Mouse (Mus musculus): ENCODE measurements at regions not wholly inside any gene's neighbourhood (a gene's known extent, or its start where the extent isn't known, plus 50 kb on each side); places are given as distances from the start of the nearest gene placed in this dataset.
A peak's percentile ranks its signal among the peaks of the same experiment; 100 is the strongest.

- DNase-seq (ENCODE audit: low spot score in 2 of 2), result peak; percentile 43 to 60
These were observed 61.0 kb upstream of the Lpcat1 start for GRCm38 (mm10) chr13:73405720-73406629.

DNA sequence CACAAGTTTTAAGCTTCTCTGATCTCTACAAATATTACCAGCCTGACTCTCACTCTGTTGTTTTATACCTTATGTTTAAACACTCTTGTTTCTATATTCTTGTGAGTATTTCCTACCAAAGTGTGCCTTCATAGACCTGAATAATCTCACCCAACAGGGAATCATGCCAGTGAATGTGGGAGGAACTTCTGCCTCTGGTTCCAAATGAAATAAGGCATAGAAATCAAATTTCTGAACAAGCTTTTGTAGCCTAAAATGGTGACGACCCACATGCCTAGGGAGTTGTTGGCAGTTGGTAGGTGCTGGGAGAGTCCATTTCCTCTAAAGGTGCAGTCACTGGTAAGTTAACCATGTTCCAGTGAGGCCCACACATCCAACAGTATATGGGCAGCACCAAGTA, 66.1 kb upstream of the Lpcat1 start:
- no peak for DNase-seq (ENCODE audit: low spot score in 2 of 2)

DNA sequence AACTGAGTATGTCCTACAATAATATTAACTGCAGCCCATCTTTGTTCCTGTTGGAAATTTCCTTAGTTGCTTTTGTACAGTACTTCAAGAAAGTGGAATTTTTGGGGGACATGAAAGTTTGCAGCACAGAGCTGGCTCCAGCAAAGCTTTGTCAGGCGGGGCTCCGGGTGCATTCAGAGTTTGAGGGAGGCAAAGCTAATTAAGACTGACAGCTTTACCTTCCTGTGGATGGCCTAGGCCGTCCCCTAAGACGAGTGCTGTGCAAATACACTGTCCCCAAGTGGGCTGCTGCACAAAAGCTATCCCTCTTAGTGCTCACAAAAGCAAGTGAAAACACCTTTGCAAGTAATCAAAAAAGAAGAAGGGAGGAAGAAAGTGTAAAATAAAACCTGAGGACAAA, 68.7 kb upstream of the Ndufs6 start:
- no peak for DNase-seq (ENCODE audit: low spot score in 2 of 2)

GRCm38 (mm10) chr13:73395856-73396255, 67.5 kb upstream of the Ndufs6 start:
- DNase-seq (ENCODE audit: low spot score in 2 of 2), result no peak

DNA sequence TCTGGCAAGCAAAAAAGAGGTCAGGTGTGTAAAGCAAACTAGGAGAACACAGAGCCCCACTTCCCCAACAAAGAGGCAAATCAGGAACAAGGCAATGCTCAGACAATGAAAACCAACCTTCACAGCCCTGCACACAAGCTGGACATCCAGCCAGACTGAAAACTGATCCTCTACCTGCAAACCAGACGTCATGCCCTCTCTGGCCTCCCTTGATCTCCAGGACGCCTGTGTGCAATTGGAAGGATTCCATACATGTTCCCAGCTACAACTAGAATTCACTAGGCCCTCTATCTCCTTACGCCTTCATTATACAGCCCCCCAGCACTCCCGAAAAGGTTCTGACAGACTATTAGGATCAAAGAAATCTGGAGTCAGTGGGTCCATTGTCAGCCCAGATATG, 60.7 kb upstream of the Ndufs6 start:
- DNase-seq (ENCODE audit: low spot score in 2 of 2), result no peak

DNA sequence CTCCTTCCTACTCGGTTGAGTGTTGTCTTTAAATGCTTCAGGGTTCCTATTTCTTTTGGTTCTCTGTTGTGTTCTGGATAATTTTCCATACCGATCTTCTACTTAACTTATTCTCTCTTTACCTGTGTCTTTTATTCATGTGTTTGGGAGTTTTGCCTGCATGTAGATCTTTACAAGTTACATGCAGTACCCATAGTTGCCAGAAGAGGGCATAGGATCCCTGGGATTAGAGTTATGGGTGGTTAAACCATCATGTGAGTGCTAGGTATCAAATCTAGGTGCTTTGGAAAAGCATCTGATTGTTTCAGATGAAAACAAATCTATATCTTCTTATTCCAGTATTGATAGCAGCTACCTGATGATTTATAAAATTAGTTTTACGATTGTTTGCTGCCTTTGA, 55.2 kb upstream of the Ndufs6 start:
- no peak for DNase-seq (ENCODE audit: low spot score in 2 of 2)
